Mouse (Mus musculus): Measurements from ENCODE around the gene Slc26a11.
A peak's percentile ranks its signal among the peaks of the same experiment; 100 is the strongest.

The Slc26a11 gene

GRCm38 (mm10) chr11:119402501-119403160 is 47.3 kb downstream of the Slc26a11 start:
- DNase-seq (ENCODE audit: low spot score) = no peak

GRCm38 (mm10) chr11:119404627-119405026 is 49.3 kb downstream of the Slc26a11 start:
- peak; percentile 52 for DNase-seq (ENCODE audit: low spot score)

- peak; percentile 36 for DNase-seq (ENCODE audit: low spot score)
Observed at GRCm38 (mm10) chr11:119407381-119407780, 52.0 kb downstream of the Slc26a11 start.

DNA sequence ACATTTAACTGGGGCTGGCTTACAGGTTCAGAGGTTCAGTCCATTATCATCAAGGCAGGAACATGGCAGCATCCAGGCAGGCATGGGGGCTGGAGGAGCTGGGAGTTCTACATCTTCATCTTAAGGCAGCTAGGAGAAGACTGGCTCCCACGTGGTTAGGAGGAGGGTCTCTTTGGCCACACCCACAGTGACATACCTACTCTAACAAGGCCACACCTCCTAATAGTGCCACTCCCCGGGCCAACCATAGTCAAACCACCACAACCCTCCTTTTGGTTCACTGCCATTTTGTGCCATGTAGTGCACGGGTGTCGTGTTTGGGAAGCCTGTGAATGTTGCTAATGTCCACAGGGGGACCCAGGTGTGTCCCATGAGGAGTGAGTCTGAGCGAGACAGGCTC is 52.6 kb downstream of the Slc26a11 start:
- no peak for DNase-seq (ENCODE audit: low spot score)

DNA sequence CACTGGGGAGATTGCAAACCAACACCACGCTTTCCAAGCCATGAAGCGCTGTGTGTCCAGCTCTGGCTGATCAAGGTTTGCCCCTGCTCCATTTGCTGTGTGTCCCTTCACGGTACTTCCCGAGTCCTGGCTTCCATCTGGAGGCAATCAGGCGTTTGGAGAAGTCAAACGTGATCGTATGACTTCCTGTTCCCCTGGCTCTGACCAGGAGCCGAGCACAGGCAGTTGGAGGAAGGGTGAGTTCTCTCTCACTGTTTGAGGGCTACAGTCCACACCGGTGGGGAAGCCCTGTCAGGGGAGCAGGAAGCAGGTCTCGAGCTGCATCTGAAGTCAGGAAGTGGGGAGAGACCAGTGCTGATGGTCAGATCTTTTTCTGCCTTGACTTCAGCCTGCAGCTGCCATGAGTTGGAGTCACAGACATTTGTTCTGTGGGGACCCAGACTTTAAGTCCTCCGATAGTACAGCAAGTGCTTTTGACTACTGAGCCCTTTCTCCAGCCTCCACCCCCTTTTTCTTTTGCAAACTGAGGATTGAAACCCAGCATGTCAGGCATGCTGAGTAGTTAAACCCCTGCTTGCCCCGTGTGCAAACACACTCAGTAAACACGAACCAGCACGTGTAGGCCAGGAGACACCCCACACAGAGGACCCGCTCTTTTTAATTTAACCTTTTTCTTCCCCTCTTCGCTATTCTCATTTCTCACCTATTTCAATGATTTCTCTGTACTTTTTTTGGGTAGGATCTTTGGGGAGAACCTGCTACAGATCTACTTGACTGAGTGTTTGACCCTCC is 64.2 kb downstream of the Slc26a11 start:
- no peak for DNase-seq (ENCODE audit: low spot score)

DNA sequence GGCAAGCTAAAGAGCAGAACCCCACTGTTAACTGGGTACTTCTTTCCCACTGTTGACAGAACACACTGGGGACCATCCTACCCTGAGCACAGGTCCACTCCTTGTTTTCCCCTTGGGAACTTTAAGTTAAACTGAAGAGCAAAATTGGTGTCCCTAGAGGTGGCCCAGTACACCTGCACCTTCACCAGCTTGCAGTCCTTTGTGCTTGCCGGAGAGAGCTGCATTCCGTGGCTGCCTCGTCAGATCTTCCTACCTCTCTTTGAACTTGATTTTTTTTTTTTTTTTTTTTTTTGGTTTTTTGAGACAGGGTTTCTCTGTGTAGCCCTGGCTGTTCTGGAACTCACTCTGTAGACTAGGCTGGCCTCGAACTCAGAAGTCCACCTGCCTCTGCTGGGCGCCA is 65.1 kb downstream of the Slc26a11 start:
- no peak for DNase-seq (ENCODE audit: low spot score)

- DNase-seq (ENCODE audit: low spot score) = no peak
Observed at GRCm38 (mm10) chr11:119427431-119427830, 72.1 kb downstream of the Slc26a11 start.

DNA sequence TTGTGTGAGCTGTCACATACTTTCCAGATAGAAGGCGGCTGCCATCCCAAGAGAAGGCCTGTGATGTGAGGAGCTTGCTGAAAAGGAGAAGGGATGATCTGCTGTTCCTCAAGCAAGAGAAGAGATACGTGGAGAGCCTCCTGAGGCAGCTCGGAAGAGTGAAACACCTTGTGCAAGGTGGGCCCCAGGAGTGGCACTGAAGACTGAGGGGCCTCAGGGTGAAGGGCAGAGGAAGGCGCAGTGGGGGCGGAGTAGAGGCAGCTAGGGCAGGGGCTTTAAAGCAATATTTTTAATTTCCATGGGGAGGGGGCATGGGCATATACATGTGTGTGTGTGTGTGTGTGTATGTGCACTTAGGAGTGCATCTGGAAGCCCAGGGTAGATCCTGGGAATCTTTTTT is 72.6 kb downstream of the Slc26a11 start:
- DNase-seq (ENCODE audit: low spot score) = no peak

GRCm38 (mm10) chr11:119428649-119429136 is 73.3 kb downstream of the Slc26a11 start:
- peak; percentile 24 for DNase-seq (ENCODE audit: low spot score)

Data from MN1 (cell line).